Mouse (Mus musculus): ENCODE results near the gene Krtcap2.

DNA sequence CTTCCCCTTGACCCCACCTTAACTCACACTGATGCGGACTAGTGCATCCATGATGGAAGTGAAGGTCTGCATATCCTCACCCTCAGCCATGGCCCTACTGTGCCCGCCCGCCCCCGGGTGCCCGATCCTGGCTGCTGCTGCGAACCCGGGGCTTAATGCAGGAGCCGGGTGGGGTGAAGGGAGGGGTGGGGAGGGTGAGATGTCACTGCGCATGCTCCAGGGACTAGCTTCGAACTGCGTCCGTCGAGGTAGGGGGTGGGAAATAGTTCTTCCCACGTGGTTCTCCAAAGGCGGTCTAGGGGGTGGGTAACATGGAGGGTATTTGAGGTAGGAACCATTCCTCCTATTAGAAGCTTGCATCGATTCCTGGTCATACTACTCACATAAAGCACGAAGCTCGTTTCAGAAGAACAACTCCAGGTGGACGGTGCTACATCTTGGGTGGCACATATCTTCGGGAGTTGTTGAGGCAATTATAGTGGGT is at the start of gene Krtcap2:
- TF ChIP-seq CTCF (IDR thresholded peaks at IDR 0.05; ENCODE audit: borderline replicate concordance, control insufficient read depth, extremely low read depth, insufficient read depth, low read length, poor library complexity) (no peak), POLR2A (IDR thresholded peaks at IDR 0.05; ENCODE audit: control insufficient read depth, extremely low read depth, insufficient read depth, low read length, poor library complexity) (no peak)

All from thymus, adult 2 months (tissue).